Mouse (Mus musculus): ENCODE results near the gene Tbc1d8.

GRCm38 (mm10) chr1:39441686-39442085, 36.9 kb downstream of the Tbc1d8 start:
- TF ChIP-seq CTCF (IDR thresholded peaks at IDR 0.05; ENCODE audit: low read depth), result no peak
- no peak for TF ChIP-seq EP300 (IDR thresholded peaks at IDR 0.05; ENCODE audit: low read depth)
